Mouse (Mus musculus): ENCODE measurements around the gene Tm4sf20.

Gene Tm4sf20

DNA sequence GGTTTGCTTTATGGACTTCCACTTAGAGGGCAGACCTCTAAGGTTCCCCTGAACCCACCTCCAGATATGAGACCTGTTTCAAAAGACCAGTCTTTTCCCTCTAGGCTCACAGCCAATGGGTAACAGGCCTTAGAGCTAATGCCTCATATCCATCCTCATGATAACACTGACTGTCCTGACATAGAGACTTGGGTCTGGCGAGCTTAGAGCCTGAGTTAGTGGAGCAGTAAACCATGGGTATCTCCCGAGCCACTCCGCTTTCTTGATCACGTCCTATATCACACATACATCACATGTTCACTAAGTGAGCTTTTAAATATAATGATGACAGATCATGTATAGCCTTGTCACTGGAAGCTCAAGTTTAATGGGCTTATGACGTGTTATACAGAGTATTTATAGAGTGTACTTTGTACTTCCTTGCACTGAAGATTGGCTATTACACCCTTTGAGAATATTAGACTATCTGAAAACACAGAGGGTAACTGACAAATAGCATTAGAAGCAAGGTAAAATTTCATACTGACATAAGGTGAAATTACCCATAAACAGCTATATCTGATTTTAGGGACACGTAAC lies 11.2 kb upstream of the Tm4sf20 start:
- DNase-seq (ENCODE audit: low spot score) = no peak

DNA sequence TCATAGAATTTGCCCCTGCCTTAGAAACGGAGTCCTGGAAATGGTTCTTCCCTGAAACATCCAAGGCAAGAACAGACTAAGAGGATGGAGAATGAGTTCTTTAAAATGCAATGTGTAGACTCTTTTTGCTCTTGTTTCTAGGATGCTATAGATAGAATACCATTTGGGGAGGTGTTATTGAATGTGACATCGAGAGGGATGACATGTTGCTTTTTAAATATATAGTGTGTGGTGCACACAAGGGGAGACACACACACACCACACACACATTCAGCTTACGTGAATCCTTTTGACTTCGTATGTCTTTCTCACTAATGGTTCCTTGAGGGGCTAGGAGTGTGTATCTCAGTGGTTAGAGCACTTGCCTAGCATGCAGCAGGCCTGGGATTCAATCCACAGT lies 7.0 kb upstream of the Tm4sf20 start:
- no peak for DNase-seq (ENCODE audit: low spot score)

DNA sequence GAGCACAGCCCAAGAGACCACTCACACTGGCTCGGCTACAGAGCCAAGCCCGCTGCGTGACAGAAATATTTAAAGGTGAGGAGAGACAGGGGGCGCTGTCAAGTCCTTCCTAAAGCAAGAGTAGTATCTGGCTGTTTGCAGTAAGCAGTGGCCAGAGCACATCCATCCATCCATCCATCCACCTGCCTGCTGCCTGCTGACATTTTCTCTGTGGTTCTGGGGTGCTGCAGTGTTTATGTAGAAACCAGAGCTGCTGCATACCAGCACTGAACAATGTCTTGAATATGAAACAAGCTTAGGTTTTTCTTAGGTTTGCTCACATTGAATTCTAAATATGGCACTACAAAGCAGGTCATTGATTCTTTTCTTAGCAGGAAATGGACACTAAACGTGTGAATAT lies 4.9 kb upstream of the Tm4sf20 start:
- no peak for DNase-seq (ENCODE audit: low spot score)

DNA sequence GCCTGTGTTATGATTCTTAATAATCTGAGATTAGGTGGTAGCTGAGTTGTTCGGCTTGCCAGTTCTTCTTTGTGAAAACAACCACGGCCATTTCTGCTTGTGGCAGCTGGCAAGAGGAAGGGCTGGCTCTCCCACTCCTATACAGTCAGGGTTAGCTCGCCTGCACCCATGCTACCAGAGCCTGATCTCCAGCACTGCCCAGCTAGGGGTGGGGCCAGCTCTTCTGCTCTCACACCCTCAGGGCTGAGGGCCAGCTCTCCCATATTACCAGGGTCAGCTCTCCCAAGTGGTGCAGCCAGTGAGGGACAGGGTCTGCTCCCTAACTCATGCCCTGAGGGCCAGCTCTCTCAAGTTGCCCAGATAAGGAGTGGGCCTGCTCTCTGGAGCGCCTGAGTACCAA lies 4.2 kb upstream of the Tm4sf20 start:
- no peak for DNase-seq (ENCODE audit: low spot score)

DNA sequence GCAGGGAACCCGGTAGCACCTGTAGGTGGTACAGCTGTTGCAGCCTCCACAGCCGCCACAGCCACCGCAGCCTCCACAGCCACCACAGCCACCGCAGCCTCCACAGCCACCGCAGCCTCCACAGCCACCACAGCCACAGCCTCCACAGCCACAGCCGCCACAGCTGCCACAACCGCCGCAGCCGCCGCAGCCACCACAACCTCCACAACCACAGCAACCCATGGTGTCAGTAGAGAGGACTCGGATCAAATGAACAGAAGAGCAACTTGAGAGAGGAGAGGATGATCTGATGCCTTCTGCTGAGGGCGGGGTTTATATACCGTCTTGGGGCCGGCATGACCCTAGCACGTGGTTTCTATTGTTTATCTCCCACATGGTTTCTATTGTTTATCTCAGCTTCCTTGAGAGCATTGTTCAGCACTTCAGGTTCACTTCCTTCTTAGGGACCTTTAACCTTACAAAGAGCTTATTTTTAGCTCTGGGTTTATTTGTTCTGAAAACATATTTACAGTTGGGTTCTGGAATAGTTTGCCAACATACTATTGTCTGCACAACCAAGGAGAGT lies 2.8 kb upstream of the Tm4sf20 start, which contains the start of gene Gm47791:
TSS of gene Gm47791 (minus strand) at position 222 of the 565 bp plus-strand sequence.
- no peak for DNase-seq (ENCODE audit: low spot score)

DNA sequence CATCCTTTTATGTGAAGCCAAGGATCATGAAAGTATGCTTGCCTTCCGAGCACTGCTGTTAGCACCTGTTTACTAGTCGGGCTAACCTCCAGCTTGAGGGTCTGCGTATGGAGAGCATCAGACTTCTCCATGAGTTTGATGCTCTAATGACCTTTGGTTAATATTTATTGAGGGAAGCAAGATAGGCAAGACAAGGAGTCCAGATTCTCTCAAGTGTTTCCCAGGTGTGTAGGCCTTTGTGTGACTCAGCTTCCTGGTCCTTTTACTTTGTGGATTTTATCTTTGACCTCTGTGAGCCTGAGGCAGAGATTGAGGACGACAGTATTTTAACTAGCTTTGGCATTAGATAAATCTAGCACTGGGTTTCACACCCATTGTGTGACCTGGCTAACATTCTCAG lies 1.6 kb downstream of the Tm4sf20 start:
- DNase-seq (ENCODE audit: low spot score) = no peak

DNA sequence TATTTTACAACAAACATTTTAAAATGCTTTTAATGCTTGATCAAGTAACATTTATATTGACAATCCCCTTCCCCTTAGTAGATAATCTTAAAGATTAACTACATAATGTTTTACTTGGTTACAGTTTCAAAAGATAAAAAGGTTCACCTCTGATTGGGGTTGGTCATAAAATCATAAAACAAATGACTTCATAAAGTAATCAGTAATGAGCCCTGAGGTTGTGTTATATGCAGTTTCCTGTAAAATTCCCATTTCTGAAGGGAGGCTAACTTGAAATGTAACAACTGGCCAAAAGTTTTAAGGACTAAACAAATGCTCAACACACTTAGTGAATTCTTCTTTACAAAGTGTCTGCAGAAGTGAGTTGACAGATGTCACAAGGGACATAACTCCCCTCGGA lies 2.0 kb downstream of the Tm4sf20 start:
- no peak for DNase-seq (ENCODE audit: low spot score)

DNA sequence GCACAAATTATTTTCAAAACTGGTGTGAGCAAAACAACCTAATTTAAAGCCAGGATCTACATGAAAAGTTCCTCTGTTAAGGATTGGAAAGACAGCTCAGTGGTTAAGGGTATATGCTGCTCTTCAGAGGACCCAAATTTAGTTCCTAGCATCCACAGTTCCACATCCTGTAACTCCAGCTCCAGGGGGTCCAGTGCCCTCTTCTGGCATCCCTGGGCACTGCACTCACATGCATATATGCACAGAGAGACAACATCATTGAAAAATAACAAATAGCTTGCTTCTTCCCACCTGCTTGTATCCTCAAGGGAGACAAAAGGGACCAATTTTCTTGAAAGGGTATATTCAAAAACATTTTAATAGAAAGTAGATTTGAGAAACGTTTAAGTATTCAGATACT lies 6.0 kb downstream of the Tm4sf20 start:
- no peak for DNase-seq (ENCODE audit: low spot score)

DNA sequence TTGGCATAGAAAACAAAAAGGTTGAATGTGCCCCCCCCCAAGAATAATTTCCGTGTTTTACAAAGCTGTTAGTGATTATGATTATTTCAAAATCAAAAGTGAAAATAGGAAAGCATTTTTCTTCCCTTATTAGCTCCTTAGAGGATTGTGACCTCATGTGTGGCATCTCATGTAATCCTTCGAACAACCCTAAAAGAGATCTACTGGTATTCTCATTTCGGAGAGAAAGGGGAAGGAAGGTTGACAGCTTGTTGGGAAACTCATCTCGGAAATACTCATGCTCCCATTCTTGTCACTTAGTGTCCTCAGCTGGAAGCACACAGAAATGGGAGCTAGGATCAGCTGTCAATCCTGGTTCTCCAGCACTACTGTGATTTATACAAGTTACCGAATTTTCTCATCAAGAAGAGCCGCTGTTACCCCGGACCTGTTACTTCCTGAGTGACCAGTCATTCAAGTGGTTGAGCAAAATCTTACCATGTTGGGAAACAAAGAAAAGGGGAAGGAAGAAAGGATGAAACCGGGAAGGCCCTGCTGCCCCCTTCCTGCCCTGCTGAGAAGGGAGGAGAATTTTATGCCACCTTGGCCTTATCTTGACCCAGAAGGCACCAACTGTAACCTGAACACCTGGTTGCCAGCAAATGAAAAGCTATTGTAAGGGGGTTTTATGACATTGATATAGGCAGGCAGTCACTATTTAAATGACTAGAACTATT lies 6.6 kb downstream of the Tm4sf20 start:
- no peak for DNase-seq (ENCODE audit: low spot score)

DNA sequence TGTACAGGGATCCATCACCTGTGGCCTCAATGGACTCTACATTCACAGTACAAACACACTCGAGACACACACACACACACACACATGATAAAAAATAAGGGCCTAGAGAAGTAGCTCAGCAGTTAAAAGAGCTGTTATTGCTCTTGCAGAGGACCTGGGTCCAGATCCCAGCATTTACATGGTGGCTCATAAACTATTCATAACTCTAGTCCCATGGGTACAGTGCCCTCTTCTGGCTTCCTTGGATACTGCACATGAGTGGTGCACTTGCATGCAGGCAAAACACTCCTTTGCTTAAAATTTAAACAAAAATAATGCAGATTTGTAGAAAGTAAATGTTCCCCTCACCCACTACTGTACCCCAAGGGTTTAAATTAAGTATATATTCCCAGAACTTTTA lies 8.7 kb downstream of the Tm4sf20 start:
- DNase-seq (ENCODE audit: low spot score) = no peak

DNA sequence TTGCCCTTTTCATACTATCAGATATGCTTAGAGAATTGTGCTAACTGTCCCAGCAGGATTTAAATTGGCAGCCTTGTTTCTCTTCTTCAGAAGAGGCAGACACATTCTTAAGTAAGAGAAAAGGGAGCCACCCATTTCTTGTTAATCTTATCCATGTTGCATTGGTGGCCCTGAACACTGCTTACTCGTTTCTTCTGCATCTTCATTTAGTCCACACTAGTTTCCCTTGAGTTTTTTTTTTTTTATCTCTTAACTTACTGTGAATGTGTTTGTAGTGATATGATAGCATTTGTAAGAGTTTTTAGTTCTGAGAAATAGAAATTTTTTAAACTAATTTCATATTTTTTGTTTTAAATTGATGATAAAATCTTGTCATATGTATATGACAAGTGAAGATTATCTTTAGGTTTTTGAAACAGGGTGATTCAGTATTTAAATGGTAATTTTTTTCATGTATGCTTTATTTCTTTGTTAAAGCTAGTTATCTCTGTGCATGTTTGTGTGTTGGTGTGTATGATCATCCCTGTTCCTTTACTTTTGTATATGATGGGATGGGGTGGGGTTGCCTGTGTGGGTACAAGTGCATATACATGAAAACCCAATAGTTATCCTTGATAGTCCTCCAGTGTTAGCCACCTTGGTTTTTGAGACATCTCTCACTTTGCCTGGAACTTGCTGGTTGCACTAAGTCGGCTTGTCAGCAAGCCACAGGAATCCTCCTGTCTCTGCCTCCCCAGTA lies 20.4 kb downstream of the Tm4sf20 start:
- DNase-seq (ENCODE audit: low spot score) = no peak

DNA sequence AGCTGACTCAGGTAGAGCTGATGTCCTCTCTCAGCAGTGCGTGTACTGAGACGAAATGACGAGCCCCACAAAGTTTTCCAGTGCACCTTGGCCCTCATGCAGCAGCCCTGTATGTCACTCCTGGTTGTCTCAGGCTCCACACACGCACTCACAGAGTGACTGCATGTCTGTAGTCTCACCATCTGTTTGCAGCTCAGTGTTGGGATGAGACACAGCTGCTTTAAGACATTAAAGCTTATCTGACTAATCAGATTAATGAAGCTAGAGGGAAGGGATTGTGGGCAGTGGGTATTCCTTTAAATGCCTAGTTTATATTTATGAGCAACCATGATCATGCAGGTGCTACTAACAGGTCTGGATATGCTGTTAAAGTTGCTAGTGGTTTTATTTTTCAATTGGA lies 21.9 kb downstream of the Tm4sf20 start:
- no peak for DNase-seq (ENCODE audit: low spot score)

DNA sequence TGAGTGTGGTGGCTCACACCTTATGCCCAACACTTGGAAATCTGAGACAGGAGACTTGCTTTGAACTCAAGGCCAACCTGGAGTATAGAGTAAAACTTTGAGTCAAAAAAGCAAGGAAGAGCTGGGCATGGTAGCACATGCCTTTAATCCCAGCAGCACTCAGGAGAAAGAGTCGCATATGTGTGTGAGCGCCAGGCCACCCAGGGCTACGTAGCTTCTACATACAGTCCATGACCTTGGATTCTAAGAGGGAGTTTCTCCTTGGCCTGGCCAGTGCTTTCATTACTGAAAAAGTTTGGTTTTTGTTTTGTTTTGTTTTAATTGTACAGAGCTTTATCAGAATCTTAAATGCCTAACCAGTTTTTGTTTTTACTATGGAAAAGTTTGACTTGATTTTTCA lies 24.3 kb downstream of the Tm4sf20 start:
- DNase-seq (ENCODE audit: low spot score) = no peak

DNA sequence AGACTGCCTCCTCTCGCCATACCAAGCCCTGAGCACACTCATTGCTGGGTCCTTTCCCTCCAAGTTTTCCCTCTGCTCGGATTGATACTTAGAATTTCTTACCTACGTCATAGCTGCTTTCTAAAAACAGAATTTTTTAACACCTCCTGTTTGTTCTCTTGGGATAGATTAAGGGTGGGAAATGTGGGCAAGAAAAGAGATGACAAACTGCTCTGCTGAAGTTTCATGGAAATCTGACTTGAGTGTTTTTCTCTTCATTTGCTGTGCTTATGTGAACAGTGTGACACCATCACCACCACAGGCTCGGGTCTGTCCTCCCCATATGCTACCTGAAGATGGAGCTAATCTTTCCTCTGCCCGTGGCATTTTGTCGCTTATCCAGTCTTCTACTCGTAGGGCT lies 26.7 kb downstream of the Tm4sf20 start:
- DNase-seq (ENCODE audit: low spot score) = no peak

DNA sequence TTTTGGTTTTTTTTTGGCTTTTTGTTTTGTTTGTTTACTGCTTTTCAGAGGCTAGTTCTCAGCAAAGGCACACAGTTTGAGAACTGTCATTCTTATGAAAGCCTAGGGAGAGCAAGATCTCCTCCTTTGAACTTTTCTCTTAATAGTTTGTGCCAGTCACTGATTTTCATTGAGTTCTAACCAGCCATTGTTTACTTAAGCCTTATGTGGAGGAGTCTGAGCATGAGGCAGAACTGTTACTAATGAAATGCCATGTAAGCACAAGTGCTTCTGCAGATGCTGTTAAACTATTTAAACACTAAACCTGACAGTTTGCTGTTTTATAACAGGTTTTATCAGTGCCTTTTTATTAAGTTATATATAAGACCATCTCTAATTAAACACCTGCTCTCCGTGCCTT lies 30.2 kb downstream of the Tm4sf20 start:
- DNase-seq (ENCODE audit: low spot score) = no peak

DNA sequence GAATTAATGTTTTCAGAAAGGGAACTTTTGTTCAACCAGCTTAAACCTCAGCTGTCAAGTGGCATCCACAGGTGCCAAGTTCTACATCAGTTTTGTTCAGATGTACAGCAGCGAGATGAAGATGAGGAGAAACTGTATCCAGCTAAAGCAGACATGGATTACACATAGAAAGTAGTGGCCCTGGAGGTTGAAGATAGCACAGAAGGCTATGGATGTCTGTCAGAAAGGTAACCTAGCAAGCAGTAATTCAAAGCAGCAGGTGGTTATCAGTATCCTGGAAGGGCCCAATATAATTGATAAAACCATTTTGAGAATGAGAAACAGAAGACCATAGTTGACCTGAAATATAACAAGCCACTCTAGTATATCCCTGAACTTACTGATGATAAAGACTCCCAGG lies 34.9 kb downstream of the Tm4sf20 start:
- DNase-seq (ENCODE audit: low spot score) = no peak

DNA sequence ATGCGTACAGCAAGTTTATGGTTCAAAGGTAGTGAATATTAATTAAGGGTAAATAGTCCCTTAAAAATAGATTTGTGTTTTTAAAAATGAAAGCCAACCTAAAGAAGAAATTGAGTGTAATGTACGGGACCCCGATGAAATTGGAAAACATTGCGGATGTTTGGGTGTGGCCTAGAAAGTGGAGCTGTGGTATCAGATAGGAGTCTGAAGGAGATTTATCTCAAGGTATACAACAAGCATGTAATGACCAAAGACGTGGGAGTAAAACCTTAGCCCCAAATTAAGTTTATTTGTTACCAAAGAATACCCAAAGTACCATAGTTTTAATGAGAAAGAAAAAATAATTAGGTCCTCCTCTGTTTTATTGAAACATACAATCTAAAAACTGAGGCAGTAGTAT lies 41.8 kb downstream of the Tm4sf20 start:
- DNase-seq (ENCODE audit: low spot score) = no peak

DNA sequence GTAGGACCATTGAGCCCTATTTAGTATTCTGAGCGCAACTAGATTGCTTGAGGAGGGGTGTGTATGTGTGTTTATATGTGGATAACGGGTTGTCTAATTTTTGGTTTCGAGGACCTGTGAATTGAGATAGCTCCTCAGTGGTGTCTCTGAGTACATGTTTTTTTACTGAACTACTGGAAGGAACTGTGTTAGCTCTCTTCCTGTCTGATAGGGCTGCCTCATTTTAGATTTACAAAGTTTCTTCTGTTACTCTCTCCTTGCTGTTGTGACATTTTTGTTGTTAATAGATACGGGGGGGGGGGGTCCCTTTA lies 42.4 kb downstream of the Tm4sf20 start:
- no peak for DNase-seq (ENCODE audit: low spot score)

DNA sequence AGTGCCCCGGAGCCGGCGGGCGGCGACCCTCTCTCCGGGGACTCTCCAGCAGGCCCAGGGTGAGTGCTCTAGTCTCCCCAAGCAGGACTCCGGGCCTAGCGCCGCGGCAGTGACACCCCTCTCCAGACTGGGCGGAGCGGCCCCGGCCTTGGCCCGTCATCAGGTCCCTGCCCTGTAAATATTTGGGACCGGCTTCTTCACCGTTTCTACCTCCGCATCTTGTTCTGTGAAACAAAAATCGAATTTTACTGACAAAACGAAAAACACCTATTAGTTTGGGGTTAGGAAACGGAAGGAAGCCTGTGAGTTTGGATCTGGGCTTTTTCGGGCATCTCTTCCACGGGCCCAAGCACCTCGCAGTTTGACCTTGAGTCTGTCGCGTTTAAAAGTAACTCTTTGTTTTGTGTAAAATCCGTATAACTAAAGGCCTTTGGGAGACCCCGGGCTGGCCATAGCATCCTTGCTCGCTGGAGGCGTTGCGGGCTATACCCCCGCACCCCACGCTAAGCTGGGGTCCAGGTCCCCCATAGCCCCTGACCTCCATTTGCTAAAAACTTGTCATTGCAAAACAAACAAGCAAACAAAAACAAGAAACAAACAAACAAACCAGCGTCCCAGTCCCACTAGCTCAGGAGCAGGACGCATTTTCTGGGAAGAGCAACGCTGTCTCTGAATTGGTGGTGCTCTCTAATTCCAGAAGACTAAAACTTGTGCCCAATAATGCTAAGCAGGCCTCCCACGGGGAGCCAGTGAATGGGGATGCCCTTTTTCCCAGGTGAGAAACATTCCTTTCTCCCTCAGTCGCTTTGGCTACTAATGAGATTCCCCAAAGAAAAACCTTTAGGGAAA lies 43.0 kb downstream of the Tm4sf20 start:
- peak; percentile 44 for DNase-seq (ENCODE audit: low spot score)

DNA sequence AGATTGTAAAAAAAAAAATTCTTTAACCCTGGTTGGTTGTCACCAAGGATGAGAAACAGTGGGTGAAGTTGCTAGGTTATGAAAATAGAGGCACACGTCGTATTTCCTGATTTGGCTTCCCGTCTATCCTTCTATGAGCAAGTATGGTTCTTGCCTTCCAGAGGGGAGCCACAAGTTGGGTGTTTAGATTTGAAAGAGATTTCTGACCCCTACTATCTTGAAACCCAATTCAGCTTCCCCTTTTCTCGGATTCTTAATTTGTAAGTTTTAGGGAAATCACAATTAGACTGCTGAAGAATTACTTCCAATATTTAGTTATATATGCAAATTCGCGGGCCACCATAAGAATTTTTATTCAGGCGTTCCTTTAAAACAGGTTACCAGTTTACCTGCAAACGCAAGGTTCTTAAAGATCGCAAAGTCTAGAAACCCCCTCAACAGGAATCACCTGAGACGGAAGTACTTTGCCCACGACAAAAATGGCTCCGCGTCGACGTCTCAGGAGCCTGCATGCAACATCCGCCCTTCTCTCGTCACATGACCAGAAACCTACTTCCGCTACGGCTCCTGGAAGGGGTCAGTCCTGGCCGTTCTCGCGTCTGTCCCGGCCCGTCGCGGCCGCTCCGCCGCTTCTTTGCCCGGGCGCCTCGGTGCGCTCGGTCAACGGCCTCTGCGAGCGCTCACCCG lies 43.8 kb downstream of the Tm4sf20 start, which contains the start of gene Mff:
TSS of gene Mff (plus strand) at position 552 of the 687 bp plus-strand sequence.
- DNase-seq (ENCODE audit: low spot score) = peak; percentile 91

DNA sequence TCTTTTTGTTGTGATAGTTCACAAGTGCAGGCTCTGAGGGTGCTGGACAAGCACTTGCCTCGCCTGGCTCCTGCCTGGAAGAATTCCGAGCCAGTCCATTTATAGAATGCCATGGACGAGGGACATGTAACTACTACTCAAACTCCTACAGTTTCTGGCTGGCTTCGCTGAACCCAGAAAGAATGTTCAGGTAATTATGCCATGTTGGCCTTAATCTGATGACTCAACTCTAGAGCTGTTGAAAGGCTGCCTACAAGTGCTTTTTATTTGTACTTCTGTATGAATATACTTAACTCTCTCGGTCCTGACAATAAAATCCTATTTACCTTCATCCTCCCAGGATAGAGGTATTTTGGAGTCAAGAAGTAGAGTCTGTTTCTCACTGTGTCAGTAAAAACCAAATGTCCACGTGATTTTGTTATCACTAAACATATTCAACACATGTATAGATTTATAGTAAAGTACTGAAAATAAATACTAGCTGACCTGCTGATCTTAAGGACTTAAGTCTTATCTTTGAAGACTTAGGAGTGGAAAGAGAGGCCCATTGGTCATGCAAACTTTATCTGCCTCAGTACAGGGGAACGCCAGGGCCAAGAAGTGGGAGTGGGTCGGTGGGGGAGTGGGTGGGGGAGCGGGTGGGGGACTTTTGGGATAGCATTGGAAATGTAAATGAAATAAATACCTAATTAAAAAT lies 50.3 kb downstream of the Tm4sf20 start:
- DNase-seq (ENCODE audit: low spot score) = no peak

All from testis, postnatal 10 days (tissue).